Mouse (Mus musculus): ENCODE data around the gene Arpc5l.

The Arpc5l gene

DNA sequence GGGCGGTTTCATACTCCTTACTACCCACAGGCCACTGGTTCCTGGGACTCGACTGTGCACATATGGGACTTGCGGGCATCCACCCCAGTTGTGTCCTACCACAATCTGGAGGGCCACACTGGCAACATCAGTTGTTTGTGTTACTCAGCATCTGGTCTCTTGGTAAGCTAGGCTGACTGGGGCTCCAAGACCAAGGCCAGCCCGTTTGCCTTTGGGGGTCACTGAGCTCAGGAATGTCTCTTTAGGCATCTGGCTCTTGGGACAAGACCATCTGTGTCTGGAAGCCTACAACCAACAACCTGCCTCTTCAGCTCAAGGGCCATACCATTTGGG lies 4.6 kb upstream of the Arpc5l start:
- no peak for DNase-seq

DNA sequence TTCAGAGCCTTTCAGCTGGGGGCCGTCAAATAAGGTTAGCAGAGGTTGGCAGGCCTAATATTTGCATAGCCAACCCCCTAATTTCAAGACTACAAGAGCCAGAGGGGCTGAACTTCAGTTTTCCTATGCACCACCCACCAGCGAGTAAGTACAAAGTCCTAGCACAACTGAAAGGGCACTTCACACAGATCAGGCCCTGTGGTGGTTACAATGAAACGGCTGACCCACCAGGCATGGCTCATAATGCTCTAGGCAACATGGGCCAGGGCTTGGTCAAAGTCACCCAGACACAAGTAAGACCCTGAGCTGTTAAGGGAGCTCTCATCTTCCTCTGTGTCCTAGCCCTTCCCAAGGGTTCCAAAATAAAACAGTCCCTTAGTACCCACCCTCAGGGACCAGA lies 3.3 kb upstream of the Arpc5l start:
- no peak for DNase-seq

GRCm38 (mm10) chr2:39003106-39003505 lies 2.0 kb upstream of the Arpc5l start:
- no peak for DNase-seq

DNA sequence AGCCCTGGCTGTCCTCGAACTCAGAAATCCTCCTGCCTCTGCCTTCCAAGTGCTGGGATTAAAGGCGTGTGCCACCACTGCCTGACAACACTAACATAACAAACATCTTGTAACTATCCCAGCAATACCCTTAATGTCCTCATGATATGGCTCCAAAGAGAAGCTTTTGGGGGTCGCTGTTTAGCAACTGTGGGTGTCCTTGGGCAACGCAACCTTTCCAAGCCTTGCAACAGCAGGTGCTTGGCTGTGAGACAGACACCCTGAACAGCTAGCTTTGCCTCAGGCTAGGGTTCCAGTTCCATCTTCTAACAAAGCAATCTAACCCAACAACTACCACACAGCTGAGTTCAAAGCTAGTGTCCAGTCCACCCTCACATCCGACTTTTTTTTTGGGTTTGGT lies 1.6 kb upstream of the Arpc5l start:
- peak; percentile 20 for DNase-seq

- DNase-seq, result peak; percentile 47
Observed at GRCm38 (mm10) chr2:39004372-39004771, 776 bp upstream of the Arpc5l start.

DNA sequence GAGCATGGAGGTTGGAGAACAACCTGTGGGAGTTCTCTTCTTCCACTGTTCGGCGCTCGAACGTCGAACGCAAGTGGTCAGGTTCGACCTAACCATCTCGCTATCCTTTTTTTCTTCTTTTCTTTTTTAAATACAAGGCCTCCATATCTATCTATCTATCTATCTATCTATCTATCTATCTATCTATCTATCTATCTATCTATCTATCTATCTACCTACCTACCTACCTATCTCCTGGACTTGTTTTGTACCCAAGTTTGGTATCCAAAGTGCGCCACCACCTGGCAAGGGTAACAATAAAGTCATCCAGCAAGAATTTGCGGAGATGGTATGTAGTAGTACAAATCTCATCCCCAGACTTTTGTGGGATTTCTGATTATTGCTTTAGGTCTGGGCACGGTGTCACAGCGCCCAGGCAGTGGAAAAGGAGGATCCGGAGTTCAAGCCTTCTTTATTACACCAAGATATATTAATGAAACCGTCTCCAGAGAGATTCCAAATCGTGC lies 479 bp downstream of the Arpc5l start, which contains the start of gene Rpl35:
Gene Rpl35, minus strand, starts transcription at position 51 of the 506 bp plus-strand sequence.
- peak; percentile 23 for DNase-seq

DNA sequence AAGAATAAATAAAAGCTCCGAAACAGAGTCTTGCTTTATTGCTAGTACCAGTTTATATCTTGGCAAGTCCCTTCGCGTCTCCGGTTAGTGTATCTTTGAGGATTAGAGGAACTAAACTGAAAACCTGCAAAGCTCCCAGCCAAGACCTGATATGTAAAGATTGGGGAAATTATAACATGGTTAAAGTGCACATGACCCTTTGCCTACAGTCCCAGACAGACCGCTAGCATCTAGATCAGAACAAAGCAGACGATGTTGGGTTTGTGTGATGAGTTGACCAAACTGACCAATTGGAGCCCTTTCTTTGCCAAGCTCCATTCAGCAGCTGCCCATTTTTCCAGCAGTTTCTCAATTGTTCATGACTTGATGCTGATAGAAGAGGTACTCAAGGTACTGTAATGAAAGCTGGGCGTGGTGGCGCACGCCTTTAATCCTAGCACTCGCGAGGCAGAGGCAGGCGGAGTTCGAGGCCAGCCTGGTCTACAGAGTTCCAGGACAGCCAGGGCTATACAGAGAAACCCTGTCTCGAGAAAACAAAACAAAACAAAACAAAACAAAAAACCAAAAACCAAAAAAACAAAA lies 1.1 kb downstream of the Arpc5l start:
- peak; percentile 36 for DNase-seq

- DNase-seq, result peak; percentile 92
Observed at GRCm38 (mm10) chr2:39007865-39008264, 2.7 kb downstream of the Arpc5l start.

GRCm38 (mm10) chr2:39008350-39008851 lies 3.3 kb downstream of the Arpc5l start:
- no peak for DNase-seq

GRCm38 (mm10) chr2:39008954-39009365 lies 3.8 kb downstream of the Arpc5l start:
- peak; percentile 42 for DNase-seq

GRCm38 (mm10) chr2:39010144-39010543 lies 5.0 kb downstream of the Arpc5l start:
- DNase-seq, result peak; percentile 13

- DNase-seq, result no peak
Observed at GRCm38 (mm10) chr2:39011264-39011663, 6.1 kb downstream of the Arpc5l start.

- no peak for DNase-seq
Observed at GRCm38 (mm10) chr2:39011971-39012370, 6.8 kb downstream of the Arpc5l start.

DNA sequence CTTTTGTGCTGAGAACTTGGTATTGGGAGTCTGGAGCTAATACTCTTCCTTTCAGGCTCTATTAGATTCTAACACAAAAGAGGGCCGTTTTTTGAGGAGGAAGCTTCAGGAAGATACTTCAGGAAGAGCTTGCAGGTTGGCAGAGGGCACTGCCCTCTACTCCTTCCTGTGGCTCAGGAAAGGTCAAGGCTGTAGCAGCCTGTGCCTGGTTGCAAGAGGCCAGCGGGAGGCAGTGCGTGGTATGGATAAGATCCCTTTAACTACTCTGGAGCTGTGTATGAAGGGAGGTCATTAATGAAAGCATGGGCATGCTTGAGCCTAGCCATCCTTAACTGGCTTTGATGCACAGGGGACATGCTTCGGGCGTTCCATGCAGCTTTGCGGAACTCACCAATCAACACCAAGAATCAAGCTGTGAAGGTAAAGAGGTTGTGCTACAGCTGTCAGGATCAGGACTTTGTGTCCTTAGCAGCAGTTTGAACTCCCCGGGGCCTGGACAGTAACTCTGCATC lies 7.7 kb downstream of the Arpc5l start:
- no peak for DNase-seq

DNA sequence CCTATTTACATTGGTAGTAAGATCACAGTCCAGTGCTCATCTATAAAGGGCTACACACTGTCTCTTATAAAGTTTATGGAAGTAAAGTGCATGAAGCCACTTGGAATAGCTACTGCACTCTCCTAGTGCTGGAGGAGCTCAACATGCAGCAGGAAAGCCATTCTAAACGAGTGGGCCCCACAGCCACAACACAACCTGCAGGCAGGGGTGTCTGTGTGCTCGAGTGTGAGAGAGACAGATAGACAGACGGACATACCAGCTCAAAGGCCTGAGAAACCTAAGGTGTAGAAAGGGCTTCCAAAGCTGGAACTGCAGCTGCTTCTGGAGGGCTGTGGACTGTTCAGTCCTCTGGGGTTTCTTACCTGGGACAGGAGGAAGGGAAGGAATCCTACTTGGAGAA lies 11.4 kb downstream of the Arpc5l start:
- DNase-seq, result no peak

DNA sequence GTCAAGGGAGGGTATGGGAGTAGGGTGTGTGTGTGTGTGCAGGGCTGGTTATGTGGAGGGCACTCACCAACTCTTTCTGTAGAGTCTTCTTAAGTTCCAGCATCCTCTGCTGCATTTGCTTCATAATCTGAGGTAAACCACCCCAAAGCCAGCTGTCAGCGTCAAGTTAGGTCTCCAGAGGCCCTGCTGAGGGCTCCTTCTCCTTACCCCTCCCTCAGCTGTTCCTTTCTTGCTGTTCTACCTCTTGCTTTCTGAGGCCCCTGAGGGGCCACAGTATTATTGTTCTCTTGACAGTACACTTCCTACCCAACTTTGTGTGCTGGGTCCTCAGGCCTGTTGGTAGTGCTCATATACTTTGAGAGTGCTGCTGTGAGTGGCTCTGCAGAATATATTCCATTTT lies 14.9 kb downstream of the Arpc5l start:
- no peak for DNase-seq

DNA sequence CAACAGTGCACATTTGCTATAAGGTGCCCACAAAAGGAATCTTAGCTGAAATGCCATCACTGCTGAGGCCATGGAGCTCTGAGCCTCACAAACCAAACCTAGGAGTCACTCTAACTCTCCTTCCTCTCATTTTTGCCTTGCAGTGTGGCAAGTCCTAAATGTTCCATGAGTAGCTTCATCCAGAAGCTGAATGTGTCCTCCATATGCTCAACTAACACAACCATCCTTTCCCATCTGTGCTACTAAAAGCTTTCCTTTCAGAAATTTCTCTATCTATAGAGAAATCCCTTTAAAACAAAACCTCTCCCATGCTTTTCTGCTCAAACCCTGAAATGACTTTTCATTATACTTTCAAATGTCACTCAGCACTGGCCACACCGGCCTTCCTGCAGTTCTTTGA lies 26.5 kb downstream of the Arpc5l start:
- DNase-seq, result no peak

DNA sequence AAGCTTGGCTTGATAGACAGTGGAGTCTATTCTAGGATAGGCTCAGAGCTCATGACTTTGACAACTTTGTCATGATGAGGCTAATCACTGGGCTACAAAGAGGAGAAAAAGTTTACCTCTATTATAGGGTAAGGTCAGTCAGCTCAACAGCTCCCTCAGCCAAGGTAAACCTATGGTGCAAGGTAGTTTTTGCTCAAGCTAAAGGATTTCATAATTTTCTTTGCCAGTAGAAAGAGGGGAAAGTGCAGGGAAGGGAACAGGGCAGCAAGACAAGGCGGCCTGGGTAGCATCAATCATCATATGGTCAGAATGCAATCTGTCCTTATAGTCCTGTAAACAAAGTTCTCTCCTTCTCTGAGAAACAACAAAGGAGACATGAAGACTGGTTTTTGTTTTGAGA lies 35.1 kb downstream of the Arpc5l start:
- no peak for DNase-seq

DNA sequence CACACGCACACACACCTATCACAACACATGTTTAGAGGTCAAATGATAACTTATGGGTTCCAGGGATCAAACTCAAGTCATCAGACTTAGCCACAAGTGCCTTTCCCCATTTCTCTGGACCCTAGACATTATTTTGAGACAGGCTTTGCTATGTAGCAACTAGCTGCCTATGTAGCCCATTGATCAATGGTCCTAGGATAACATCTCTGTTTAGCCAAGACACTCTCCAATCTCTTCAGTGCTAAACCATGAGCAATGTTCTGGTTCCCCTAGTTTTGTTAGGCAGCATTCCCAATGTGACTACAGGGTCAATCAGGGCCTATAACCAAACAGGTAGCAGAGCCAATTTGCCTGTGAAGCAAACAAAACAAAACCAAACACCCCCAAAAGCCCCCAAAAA lies 43.4 kb downstream of the Arpc5l start:
- DNase-seq, result no peak

DNA sequence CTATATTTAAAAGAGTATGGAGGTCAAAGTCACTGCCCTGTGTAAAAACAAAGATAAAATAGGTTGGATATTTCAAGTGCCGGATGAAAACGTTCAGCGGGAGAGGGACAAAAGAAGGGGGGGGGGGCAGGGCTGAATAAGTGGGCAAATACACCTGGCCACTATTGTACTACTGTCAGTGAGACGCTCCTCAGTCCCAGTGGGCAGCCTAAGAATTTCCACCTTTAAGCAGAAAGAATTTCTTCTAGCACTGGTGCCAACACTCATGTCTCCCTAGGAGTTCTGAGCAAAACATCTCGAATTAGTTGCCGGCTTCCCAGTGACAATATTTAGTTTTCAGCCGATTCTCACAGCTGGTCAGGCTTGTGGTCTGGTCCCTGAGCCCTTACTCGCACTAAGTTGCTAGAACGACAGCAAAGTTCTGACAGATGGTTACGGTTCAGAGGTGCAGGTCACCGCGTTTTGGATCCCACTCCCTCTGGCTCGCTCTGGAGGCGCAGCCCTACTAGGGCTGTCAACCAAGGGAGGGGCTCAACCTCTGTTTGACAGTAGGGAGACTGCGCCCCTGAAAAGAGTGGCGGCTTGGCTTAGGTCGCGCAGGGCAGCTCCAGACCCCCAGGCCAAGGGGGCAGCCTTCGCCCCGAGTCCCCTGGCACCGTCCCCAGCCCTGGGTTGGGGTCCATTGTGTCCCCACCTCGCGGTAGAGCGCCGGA lies 59.7 kb downstream of the Arpc5l start:
- no peak for DNase-seq

Data from cerebellum, adult 11-12 months (tissue).